ENCODE assay signal across 9 mouse cellular contexts in the genomic region with DNA sequence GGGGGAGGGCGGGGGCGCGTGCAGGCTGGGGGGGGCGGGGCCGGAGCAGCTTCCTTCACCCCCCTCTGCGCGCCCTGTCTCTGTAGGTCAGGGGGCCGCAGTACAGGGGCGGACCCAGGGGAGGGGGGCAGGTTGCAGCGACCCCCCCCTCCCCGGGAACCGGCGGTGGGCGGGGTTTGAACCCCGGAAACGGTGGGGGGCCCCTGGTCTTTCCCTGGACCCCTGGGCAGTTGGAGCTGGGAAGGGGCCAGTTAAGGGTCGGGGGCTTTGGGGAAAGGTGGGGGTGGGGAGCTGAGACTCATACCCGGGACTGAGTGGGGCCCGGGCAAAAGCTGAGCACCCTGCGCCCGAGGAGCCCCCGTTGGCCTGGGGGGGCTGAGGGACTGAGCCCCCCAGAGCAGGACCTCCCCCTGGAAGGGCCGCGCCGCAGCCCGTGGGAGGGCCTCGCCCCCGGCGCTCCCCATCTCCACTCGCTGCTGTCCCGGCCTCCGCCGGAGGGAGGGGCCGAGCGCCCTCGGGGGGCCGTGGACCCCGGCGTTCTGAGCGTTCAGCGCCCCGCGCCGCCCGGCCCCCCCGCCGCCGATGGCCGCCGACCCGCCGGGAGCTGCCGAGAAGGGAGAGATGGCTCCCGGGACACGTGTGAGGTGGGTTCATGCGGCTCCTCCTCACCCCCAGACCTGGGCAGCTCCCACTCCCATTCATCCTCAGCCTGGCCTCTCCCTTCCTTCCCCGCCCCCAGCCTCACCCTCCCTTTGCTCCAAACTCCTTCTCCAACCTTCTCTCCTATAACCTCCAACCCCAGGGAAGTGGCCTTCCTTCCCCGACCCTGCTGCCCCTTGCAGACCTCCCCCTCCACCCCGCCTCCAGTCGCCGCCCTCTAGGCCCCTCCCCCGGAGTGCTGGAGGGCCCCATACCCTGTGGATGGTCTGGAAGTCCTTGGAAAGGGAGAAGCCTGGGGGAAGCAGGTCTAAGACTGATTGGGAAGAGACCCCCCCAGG. TPM values are rescaled to one million over a fixed set of nuclear protein-coding genes. Genes with fewer than 3 reads are reported as not detected.
DNase-seq lines count a peak whose midpoint lies in the region; ATAC-seq and TF ChIP-seq lines count a peak whose summit lies in the region.
"Had no signal": no experiment of that assay in that cellular context is flagged by ENCODE, and none has a peak within 500 bp of the region (broad histone marks: within the 10 kb centered on the region; RNA-seq: fewer than 3 reads in every experiment).

No protein-coding gene starts in this region.

- H3K4me2 ChIP-seq in midbrain, postnatal 0 days (ENCODE audit: low read depth, low read length, poor library complexity, severe bottlenecking): peak overlapping the region; percentile 83

- 0 out of 2 replicates have a peak, but pooled peaks have one; percentile 1 for ATAC-seq in midbrain, postnatal 0 days (ENCODE audit: low FRiP score)

- H3K4me1 ChIP-seq in midbrain, postnatal 0 days (ENCODE audit: insufficient read depth, low read length): no peaks in the 10 kb centered on the region

- peak overlapping the region; percentile 98 for H3K9ac ChIP-seq in midbrain, postnatal 0 days (replicated peaks; ENCODE audit: low read length, poor library complexity, severe bottlenecking)

- H3K27me3 ChIP-seq in midbrain, postnatal 0 days (ENCODE audit: insufficient read depth, low read length): no peaks in the 10 kb centered on the region

- WGBS in midbrain, postnatal 0 days: under 1% methylated on average over 26 of the region's 62 CpGs

- no peaks in the 10 kb centered on the region for H3K9me3 ChIP-seq in midbrain, postnatal 0 days (ENCODE audit: low read length)

- H3K36me3 ChIP-seq in midbrain, postnatal 0 days (ENCODE audit: insufficient read depth, low read length): peaks cover 24% of the 10 kb centered on the region

- peak; percentile 44 for DNase-seq in urinary bladder, adult 2 months (ENCODE audit: low spot score)
- DNase-seq in urinary bladder, postnatal 36 days (ENCODE audit: low spot score in 2 of 2): no peak
- peak; percentile 81 for DNase-seq in cerebellum, adult 9-10 months
- DNase-seq in gastrocnemius, postnatal 25 days: peak; percentile 56
- peak; percentile 32 for DNase-seq in kidney, postnatal 14 days
- DNase-seq in midbrain, postnatal 0 days (ENCODE audit: low spot score): no peak
- no peak for DNase-seq in T-cell, adult 2 months (ENCODE audit: low spot score)
- DNase-seq in left cerebral cortex, adult 9 months (ENCODE audit: low spot score in 2 of 2): no peak

- H3K4me3 ChIP-seq in midbrain, postnatal 0 days (ENCODE audit: low read depth, low read length): peak overlapping the region; percentile 86

- H3K27ac ChIP-seq in midbrain, postnatal 0 days (ENCODE audit: low read depth, low read length): peak overlapping the region; percentile 82

- TF ChIP-seq CTCF in midbrain, postnatal 0 days (IDR thresholded peaks at IDR 0.05): no peak

RNA-seq across cellular contexts. Expression of a gene that starts 2.5 kb away (rescaled TPM):
- 14.5 and 15.5 TPM in 2 replicates for polyA plus RNA-seq in urinary bladder, adult 2 months (2012; rRNA removed)
- 1 to 10 TPM; 1.9 to 2.4 TPM for total RNA-seq in gastrocnemius, postnatal 25 days (2021)
- total RNA-seq in midbrain, postnatal 0 days (2014; rRNA removed): 207 and 221 TPM in 2 replicates
- 5.9 and 8.3 TPM in 2 replicates for polyA plus RNA-seq in midbrain, postnatal 0 days (2015; fragmentation: Nextera tagmentation; extraction: Ambion mirVana)

RNA-seq across cellular contexts. Expression of a gene that starts 14.8 kb away (rescaled TPM):
- polyA plus RNA-seq in urinary bladder, adult 2 months (2012; rRNA removed): not detected in 2 replicates
- total RNA-seq in gastrocnemius, postnatal 25 days (2021): not detected
- total RNA-seq in midbrain, postnatal 0 days (2014; rRNA removed): not detected in 2 replicates
- polyA plus RNA-seq in midbrain, postnatal 0 days (2015; fragmentation: Nextera tagmentation; extraction: Ambion mirVana): not detected in 2 replicates
- total RNA-seq: gastrocnemius, postnatal 4 days had no signal

RNA-seq across cellular contexts. Expression of a gene that starts 22.8 kb away (rescaled TPM):
- 36.0 and 42.3 TPM in 2 replicates for polyA plus RNA-seq in urinary bladder, adult 2 months (2012; rRNA removed)
- total RNA-seq in gastrocnemius, postnatal 25 days (2021): 1 to 10 TPM; 8.9 to 9.5 TPM
- 14.8 and 17.6 TPM in 2 replicates for total RNA-seq in midbrain, postnatal 0 days (2014; rRNA removed)
- 9.9 and 10.0 TPM in 2 replicates for polyA plus RNA-seq in midbrain, postnatal 0 days (2015; fragmentation: Nextera tagmentation; extraction: Ambion mirVana)

RNA-seq across cellular contexts. Expression of a gene that starts 29.7 kb away (rescaled TPM):
- 4.8 and 13.9 TPM in 2 replicates for polyA plus RNA-seq in urinary bladder, adult 2 months (2012; rRNA removed)
- 10 to 100 TPM; 15.0 to 15.4 TPM for total RNA-seq in gastrocnemius, postnatal 25 days (2021)
- 18.0 and 19.8 TPM in 2 replicates for total RNA-seq in midbrain, postnatal 0 days (2014; rRNA removed)
- 12.7 and 16.4 TPM in 2 replicates for polyA plus RNA-seq in midbrain, postnatal 0 days (2015; fragmentation: Nextera tagmentation; extraction: Ambion mirVana)

RNA-seq across cellular contexts. Expression of a gene that starts 34.3 kb away (rescaled TPM):
- 11.0 and 13.7 TPM in 2 replicates for polyA plus RNA-seq in urinary bladder, adult 2 months (2012; rRNA removed)
- total RNA-seq in gastrocnemius, postnatal 25 days (2021): 10 to 100 TPM; 13.8 to 15.1 TPM
- total RNA-seq in midbrain, postnatal 0 days (2014; rRNA removed): 5.5 and 5.6 TPM in 2 replicates
- polyA plus RNA-seq in midbrain, postnatal 0 days (2015; fragmentation: Nextera tagmentation; extraction: Ambion mirVana): 3.2 and 3.8 TPM in 2 replicates

Comparison
In these comparisons a context has a peak if more than half of its experiments do, and no peak if none do; other contexts are left out.
1. DNase-seq: peak in urinary bladder, adult 2 months (single experiment), cerebellum, adult 9-10 months (single experiment), gastrocnemius, postnatal 25 days (single experiment) and kidney, postnatal 14 days (single experiment); none in urinary bladder, postnatal 36 days (0 of 2), midbrain, postnatal 0 days (single experiment), T-cell, adult 2 months (single experiment) and left cerebral cortex, adult 9 months (0 of 2).
2. RNA of a gene that starts 2.5 kb away (total RNA-seq): 207 to 221 TPM in midbrain, postnatal 0 days; 1.9 to 2.4 TPM in gastrocnemius, postnatal 25 days; every median in the first group is over 10 times any median in the second.